Mouse (Mus musculus) adrenal gland, adult 10 weeks (tissue): Measurements from ENCODE around the gene Alg3. TPM values are rescaled to one million over a fixed set of nuclear protein-coding genes. Genes with fewer than 3 reads are reported as not detected.

Experiments used
- polyA plus RNA-seq: library from polyadenylated mRNA; stranded (reverse); fragments of 350-450 nt; fragmentation: Illumina TruSeq; extraction: RNeasy Lipid Tissue Mini Kit (QIAGEN cat#74804); gene quantifications from one replicate; pipeline ENCODE4 v1.2.3, GENCODE M21; 2014; ENCODE audit warnings: low read depth, low replicate concordance

Alg3 gene
- 8.6 TPM for polyA plus RNA-seq

GRCm38 (mm10) chr16:20611357-20612227 is at the start of gene Alg3, which contains the start of the genes Eef1akmt4 and Gm49333:
Alg3 (minus strand) TSS chr16:20611735.
Eef1akmt4 (plus strand) TSS chr16:20611593.
Gm49333 (plus strand) TSS chr16:20611610.

GRCm38 (mm10) chr16:20651076-20651946 is 39.8 kb upstream of the Alg3 start, which contains the start of gene Psmd2:
Psmd2 (plus strand) TSS chr16:20651652.

GRCm38 (mm10) chr16:20629731-20630634 is 18.4 kb upstream of the Alg3 start, which contains the start of gene Ece2:
Ece2 (plus strand) TSS chr16:20629828.

GRCm38 (mm10) chr16:20621191-20621990 is 9.9 kb upstream of the Alg3 start, which contains the start of gene Camk2n2:
Camk2n2 (minus strand) TSS chr16:20621287.

GRCm38 (mm10) chr16:20589366-20589938 is 22.1 kb downstream of the Alg3 start, which contains the start of gene Vwa5b2:
Vwa5b2 (plus strand) TSS chr16:20589471.

Other genes starting within 250 kb of the Alg3 start
- gene Abcc5, start 185.3 kb downstream of the Alg3 start, polyA plus RNA-seq: 54.2 TPM
- 12.4 TPM for gene Eif2b5, start 112.9 kb downstream of the Alg3 start, polyA plus RNA-seq
- 18.4 TPM for gene Dvl3, start 94.8 kb downstream of the Alg3 start, polyA plus RNA-seq
- 132 TPM for gene Ap2m1, start 76.3 kb downstream of the Alg3 start, polyA plus RNA-seq
- 17.7 TPM for gene Abcf3, start 63.2 kb downstream of the Alg3 start, polyA plus RNA-seq
- gene Vwa5b2, start 22.3 kb downstream of the Alg3 start, polyA plus RNA-seq: not detected
- 1.1 TPM for gene Eef1akmt4, start 142 bp downstream of the Alg3 start, polyA plus RNA-seq
- not detected for gene Gm49333, start 125 bp downstream of the Alg3 start, polyA plus RNA-seq
- gene Camk2n2, start 9.6 kb upstream of the Alg3 start, polyA plus RNA-seq: 1.7 TPM
- gene Ece2, start 18.1 kb upstream of the Alg3 start, polyA plus RNA-seq: 2.4 TPM
- 113 TPM for gene Psmd2, start 39.9 kb upstream of the Alg3 start, polyA plus RNA-seq
- gene Eif4g1, start 56.6 kb upstream of the Alg3 start, polyA plus RNA-seq: 151 TPM
- gene Fam131a, start 81.5 kb upstream of the Alg3 start, polyA plus RNA-seq: 0.35 TPM
- 43.4 TPM for gene Polr2h, start 105.9 kb upstream of the Alg3 start, polyA plus RNA-seq
- 1.3 TPM for gene Clcn2, start 106.0 kb upstream of the Alg3 start, polyA plus RNA-seq
- 1.2 TPM for gene Chrd, start 121.4 kb upstream of the Alg3 start, polyA plus RNA-seq
- gene Thpo, start 122.8 kb upstream of the Alg3 start, polyA plus RNA-seq: not detected